Mouse (Mus musculus): Measurements from ENCODE around the gene Aqp7. TPM values are rescaled to one million over a fixed set of nuclear protein-coding genes. Genes with fewer than 3 reads are reported as not detected.

The Aqp7 gene
- polyA plus RNA-seq, 1 experiment from 2014 or later = 4.4 TPM

GRCm38 (mm10) chr4:41081733-41082132, 33.8 kb upstream of the Aqp7 start:
- ATAC-seq (replicated peaks; ENCODE audit: low FRiP score, low read depth) (no peak), DNase-seq (ENCODE audit: low spot score) (no peak)
- 74% methylated on average over 5 of the region's 5 CpGs for WGBS
- no peak for TF ChIP-seq CTCF (IDR thresholded peaks at IDR 0.05; ENCODE audit: low read depth)
- Histone ChIP-seq H3K4me1 (replicated peaks; ENCODE audit: insufficient read depth, low read length) (no peaks in the 10 kb centered on the region), H3K9ac (ENCODE audit: low read depth, low read length) (no peak overlapping the region), H3K4me2 (ENCODE audit: low read length) (no peak overlapping the region), H3K27ac (no peak overlapping the region), H3K27me3 (ENCODE audit: insufficient read depth, low read length) (no peaks in the 10 kb centered on the region), H3K36me3 (ENCODE audit: insufficient read depth, low read length) (no peaks in the 10 kb centered on the region), H3K9me3 (replicated peaks; ENCODE audit: low read length) (no peaks in the 10 kb centered on the region), H3K4me3 (replicated peaks; ENCODE audit: low read depth, low read length) (no peak overlapping the region)

GRCm38 (mm10) chr4:41078726-41079125, 30.8 kb upstream of the Aqp7 start:
- TF ChIP-seq CTCF (IDR thresholded peaks at IDR 0.05; ENCODE audit: low read depth) = no peak
- H3K4me3 ChIP-seq (replicated peaks; ENCODE audit: low read depth, low read length) = no peak overlapping the region
- no peak overlapping the region for H3K9ac ChIP-seq (ENCODE audit: low read depth, low read length)
- H3K4me1 ChIP-seq (replicated peaks; ENCODE audit: insufficient read depth, low read length) = no peaks in the 10 kb centered on the region
- no peak overlapping the region for H3K4me2 ChIP-seq (ENCODE audit: low read length)
- 50% methylated on average over 6 of the region's 6 CpGs for WGBS
- DNase-seq (ENCODE audit: low spot score) (no peak), ATAC-seq (replicated peaks; ENCODE audit: low FRiP score, low read depth) (no peak)
- no peaks in the 10 kb centered on the region for H3K9me3 ChIP-seq (replicated peaks; ENCODE audit: low read length)
- H3K36me3 ChIP-seq (ENCODE audit: insufficient read depth, low read length) = no peaks in the 10 kb centered on the region
- H3K27ac ChIP-seq = no peak overlapping the region
- H3K27me3 ChIP-seq (ENCODE audit: insufficient read depth, low read length) = no peaks in the 10 kb centered on the region

- Histone ChIP-seq H3K4me2 (ENCODE audit: low read length) (no peak overlapping the region), H3K9me3 (replicated peaks; ENCODE audit: low read length) (no peaks in the 10 kb centered on the region), H3K9ac (ENCODE audit: low read depth, low read length) (no peak overlapping the region), H3K27me3 (ENCODE audit: insufficient read depth, low read length) (no peaks in the 10 kb centered on the region), H3K4me3 (replicated peaks; ENCODE audit: low read depth, low read length) (no peak overlapping the region), H3K27ac (no peak overlapping the region), H3K36me3 (ENCODE audit: insufficient read depth, low read length) (no peaks in the 10 kb centered on the region), H3K4me1 (replicated peaks; ENCODE audit: insufficient read depth, low read length) (no peaks in the 10 kb centered on the region)
- ATAC-seq (replicated peaks; ENCODE audit: low FRiP score, low read depth) = no peak
- 63% methylated on average over 6 of the region's 6 CpGs for WGBS
- TF ChIP-seq CTCF (IDR thresholded peaks at IDR 0.05; ENCODE audit: low read depth) = no peak
- DNase-seq (ENCODE audit: low spot score) = no peak
Observed at GRCm38 (mm10) chr4:41074461-41074860, 26.5 kb upstream of the Aqp7 start.

GRCm38 (mm10) chr4:41073008-41073817, 25.3 kb upstream of the Aqp7 start:
- no peaks in the 10 kb centered on the region for H3K9me3 ChIP-seq (replicated peaks; ENCODE audit: low read length)
- H3K4me2 ChIP-seq (ENCODE audit: low read length) = no peak overlapping the region
- H3K27ac ChIP-seq = no peak overlapping the region
- H3K9ac ChIP-seq (ENCODE audit: low read depth, low read length) = no peak overlapping the region
- WGBS = 77% methylated on average over 12 of the region's 12 CpGs
- no peaks in the 10 kb centered on the region for H3K36me3 ChIP-seq (ENCODE audit: insufficient read depth, low read length)
- no peak overlapping the region for H3K4me3 ChIP-seq (replicated peaks; ENCODE audit: low read depth, low read length)
- no peak for TF ChIP-seq CTCF (IDR thresholded peaks at IDR 0.05; ENCODE audit: low read depth)
- no peak for ATAC-seq (replicated peaks; ENCODE audit: low FRiP score, low read depth)
- no peaks in the 10 kb centered on the region for H3K27me3 ChIP-seq (ENCODE audit: insufficient read depth, low read length)
- no peak for DNase-seq (ENCODE audit: low spot score)
- no peaks in the 10 kb centered on the region for H3K4me1 ChIP-seq (replicated peaks; ENCODE audit: insufficient read depth, low read length)

- Histone ChIP-seq H3K4me1 (replicated peaks; ENCODE audit: insufficient read depth, low read length) (no peaks in the 10 kb centered on the region), H3K4me3 (replicated peaks; ENCODE audit: low read depth, low read length) (no peak overlapping the region), H3K27ac (no peak overlapping the region), H3K9me3 (replicated peaks; ENCODE audit: low read length) (no peaks in the 10 kb centered on the region), H3K27me3 (ENCODE audit: insufficient read depth, low read length) (no peaks in the 10 kb centered on the region), H3K9ac (ENCODE audit: low read depth, low read length) (no peak overlapping the region), H3K36me3 (ENCODE audit: insufficient read depth, low read length) (no peaks in the 10 kb centered on the region), H3K4me2 (ENCODE audit: low read length) (no peak overlapping the region)
- no peak for DNase-seq (ENCODE audit: low spot score)
- 67% methylated on average over 14 of the region's 14 CpGs for WGBS
- TF ChIP-seq CTCF (IDR thresholded peaks at IDR 0.05; ENCODE audit: low read depth) = no peak
- ATAC-seq (replicated peaks; ENCODE audit: low FRiP score, low read depth) = no peak
Observed at GRCm38 (mm10) chr4:41071500-41072429, 23.8 kb upstream of the Aqp7 start.

- Histone ChIP-seq H3K9ac (ENCODE audit: low read depth, low read length) (no peak overlapping the region), H3K36me3 (ENCODE audit: insufficient read depth, low read length) (no peaks in the 10 kb centered on the region), H3K4me2 (ENCODE audit: low read length) (no peak overlapping the region), H3K9me3 (replicated peaks; ENCODE audit: low read length) (no peaks in the 10 kb centered on the region), H3K4me3 (replicated peaks; ENCODE audit: low read depth, low read length) (no peak overlapping the region), H3K4me1 (replicated peaks; ENCODE audit: insufficient read depth, low read length) (no peaks in the 10 kb centered on the region), H3K27ac (no peak overlapping the region), H3K27me3 (ENCODE audit: insufficient read depth, low read length) (no peaks in the 10 kb centered on the region)
- ATAC-seq (replicated peaks; ENCODE audit: low FRiP score, low read depth) (no peak), DNase-seq (ENCODE audit: low spot score) (no peak)
- TF ChIP-seq CTCF (IDR thresholded peaks at IDR 0.05; ENCODE audit: low read depth) = no peak
- 78% methylated on average over 4 of the region's 4 CpGs for WGBS
Observed at GRCm38 (mm10) chr4:41065196-41065595, 17.3 kb upstream of the Aqp7 start.

Measured in kidney, postnatal 0 days (tissue).